Mouse (Mus musculus): ENCODE results near the gene Adcyap1r1. TPM values are rescaled to one million over a fixed set of nuclear protein-coding genes. Genes with fewer than 3 reads are reported as not detected.

The Adcyap1r1 gene
- polyA plus RNA-seq, 1 experiment from 2014 or later: not detected

DNA sequence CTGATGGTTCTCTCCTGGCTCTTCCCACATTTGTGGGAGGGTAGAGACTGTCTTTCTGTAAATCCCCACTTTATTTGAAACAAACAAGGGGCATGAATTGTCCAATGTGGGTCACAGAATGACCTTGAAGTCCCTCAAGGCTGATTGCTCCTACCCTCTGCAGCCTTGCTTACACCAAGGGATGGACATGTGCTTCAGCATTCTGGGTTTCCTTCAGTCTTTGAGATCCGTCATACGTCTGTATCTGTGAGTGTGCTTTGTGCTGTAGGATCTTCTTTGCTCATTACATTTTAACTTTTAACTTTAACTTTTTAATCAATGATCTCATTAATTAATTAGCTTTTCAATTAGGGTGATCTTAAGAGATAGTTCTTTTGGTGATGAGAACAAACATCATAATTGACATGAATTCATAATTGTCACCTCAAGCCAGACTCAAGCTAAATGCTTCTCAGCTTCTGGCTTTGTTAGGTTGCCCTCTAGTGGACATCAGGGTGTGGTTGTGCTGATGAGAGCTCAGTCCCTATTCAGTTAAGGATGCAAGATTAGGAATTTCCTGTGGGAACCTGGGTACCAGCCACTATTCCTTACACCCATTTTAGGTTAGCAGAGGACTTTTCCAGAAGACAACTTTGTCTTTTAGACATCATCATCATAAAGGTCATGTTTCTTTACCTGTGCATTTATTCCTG lies 53.2 kb downstream of the Adcyap1r1 start:
- Histone ChIP-seq H3K4me3 (ENCODE audit: inconsistent target) (no peak overlapping the region), H3K27ac (no peak overlapping the region), H3K36me3 (ENCODE audit: inconsistent target) (no peaks in the 10 kb centered on the region), H3K79me2 (ENCODE audit: inconsistent target) (no peaks in the 10 kb centered on the region)
- WGBS (ENCODE audit: missing documents): 96% methylated on average over 2 of the region's 2 CpGs

DNA sequence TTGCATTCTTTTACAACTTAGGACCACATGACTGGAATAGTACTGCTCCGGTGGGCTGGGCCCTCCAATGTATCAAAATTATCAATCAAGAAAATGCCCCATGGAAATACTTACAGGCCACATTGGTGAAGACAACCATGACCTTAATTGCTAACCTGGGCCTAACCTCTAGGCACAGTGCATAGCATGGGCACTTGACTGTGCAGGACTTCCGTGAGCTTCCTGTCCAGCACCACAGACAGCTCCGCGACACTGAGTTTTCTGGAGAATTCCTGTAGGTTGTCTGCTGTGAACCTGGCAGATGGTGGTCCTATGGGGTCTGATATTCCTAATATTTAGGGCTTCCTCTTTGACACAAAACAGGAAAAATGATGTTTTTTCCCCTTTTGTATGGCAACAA lies 54.7 kb downstream of the Adcyap1r1 start:
- Histone ChIP-seq H3K27ac (no peak overlapping the region), H3K79me2 (ENCODE audit: inconsistent target) (no peaks in the 10 kb centered on the region), H3K4me3 (ENCODE audit: inconsistent target) (no peak overlapping the region), H3K36me3 (ENCODE audit: inconsistent target) (no peaks in the 10 kb centered on the region)
- WGBS (ENCODE audit: missing documents): 80% methylated on average over 4 of the region's 4 CpGs

DNA sequence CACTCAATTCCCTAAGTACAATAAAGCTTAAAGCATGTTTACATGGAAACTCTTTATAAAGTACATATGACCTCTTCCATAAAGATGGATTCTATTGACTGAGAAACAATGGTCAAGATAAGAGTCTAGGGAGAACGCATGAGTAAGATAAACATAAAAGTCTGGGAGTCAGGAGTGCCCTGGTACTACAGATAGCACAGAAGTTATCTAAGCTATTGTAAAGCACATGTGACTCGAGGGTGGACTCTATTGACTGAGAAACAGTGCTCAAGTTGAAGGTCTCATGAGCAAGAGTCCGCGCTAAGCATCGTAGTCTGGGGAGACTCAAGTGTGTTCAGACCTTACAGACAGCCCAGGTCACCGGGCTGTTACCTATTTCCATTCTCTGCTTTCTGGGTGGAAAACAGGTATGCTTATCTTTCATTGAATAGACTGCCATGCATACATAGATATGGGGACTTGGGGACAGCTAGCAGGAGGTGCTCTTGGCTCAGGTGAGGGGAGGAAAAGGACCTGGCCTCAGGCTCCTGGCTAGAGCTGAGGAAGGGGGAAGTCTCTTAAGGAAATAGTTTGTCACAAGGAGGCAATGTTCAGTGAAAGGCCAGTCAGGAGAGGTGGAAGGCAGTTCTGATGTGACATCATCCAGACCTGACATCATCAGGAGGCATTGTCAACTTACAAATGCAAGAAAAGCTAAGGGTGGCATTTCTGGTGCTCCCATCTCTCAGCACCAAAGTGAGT lies 57.5 kb downstream of the Adcyap1r1 start:
- WGBS (ENCODE audit: missing documents): 93% methylated on average over 6 of the region's 6 CpGs
- no peaks in the 10 kb centered on the region for H3K79me2 ChIP-seq (ENCODE audit: inconsistent target)
- no peak overlapping the region for H3K27ac ChIP-seq
- no peaks in the 10 kb centered on the region for H3K36me3 ChIP-seq (ENCODE audit: inconsistent target)
- no peak overlapping the region for H3K4me3 ChIP-seq (ENCODE audit: inconsistent target)

DNA sequence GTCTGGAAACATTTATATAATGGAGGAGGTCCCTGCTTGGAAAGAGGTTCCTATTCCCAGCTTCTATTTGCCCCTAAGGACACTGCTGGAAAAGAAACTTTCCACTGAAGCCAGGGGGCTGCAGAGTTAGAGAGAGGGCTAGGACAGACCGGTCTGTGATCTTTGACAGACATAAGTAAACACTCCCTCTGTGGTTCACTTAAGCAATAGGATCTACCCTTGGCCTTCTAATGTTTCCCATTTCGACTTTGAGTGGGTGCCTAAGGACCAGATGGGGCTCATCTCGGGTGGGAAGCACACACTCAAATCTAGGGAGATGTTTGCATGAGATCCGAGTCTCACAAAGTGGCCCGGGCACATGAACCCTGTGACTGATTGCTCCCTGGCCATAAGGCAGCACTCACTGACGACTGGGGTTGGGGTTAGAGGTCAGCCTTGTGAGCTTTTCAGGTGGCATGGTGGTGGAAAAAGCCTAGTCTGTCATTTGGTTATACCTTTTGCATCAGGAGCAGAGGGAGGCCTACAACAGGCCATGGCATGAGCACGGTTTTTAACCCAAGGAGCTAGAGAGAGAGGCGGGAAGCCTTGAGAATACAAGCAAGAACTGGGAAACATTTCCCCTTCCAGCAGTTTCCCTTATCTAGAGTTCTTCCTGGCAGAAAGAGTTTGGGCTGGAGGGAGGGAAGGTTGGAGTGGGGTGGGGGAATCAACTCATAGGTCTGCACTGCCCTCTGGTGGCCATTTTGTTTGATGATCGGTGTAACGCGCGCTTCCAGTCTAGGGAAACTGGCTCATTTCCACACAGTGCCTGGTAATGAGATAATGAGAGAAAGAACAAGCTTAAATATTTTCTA lies 59.7 kb downstream of the Adcyap1r1 start:
- WGBS (ENCODE audit: missing documents): 49% methylated on average over 12 of the region's 12 CpGs
- H3K79me2 ChIP-seq (ENCODE audit: inconsistent target): no peaks in the 10 kb centered on the region
- H3K36me3 ChIP-seq (ENCODE audit: inconsistent target): no peaks in the 10 kb centered on the region
- no peak overlapping the region for H3K4me3 ChIP-seq (ENCODE audit: inconsistent target)
- no peak overlapping the region for H3K27ac ChIP-seq

DNA sequence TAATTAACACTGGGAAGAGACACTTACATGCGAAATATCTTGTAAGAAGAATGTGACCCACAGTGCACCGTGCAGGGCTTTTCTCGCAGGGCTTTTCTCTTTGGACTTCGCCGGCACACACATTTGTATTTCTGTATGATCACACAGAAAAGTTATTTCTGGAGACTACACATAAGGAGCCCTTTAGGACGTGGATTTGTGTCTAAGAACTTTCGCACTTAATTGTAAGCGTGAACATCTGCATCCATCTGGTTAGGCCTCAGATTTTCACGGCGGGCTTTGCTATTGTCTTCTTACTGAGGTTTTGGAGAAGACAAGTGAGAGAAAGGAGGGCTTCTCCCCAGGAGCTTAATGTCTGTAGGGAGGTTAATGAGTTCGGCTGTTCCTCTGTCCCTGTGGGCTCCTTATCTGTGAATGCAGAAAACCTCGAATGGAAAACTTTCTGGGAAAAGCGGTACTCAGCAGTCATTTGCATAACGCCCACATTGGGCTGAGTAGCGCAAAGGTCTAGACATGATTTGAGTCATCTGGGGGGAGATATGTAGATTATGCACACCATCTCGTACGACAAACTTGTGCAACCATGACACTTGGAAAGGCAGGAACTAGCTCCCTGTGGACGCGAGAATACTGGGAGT lies 60.4 kb downstream of the Adcyap1r1 start:
- WGBS (ENCODE audit: missing documents): 67% methylated on average over 19 of the region's 19 CpGs
- H3K4me3 ChIP-seq (ENCODE audit: inconsistent target): no peak overlapping the region
- H3K27ac ChIP-seq: no peak overlapping the region
- no peaks in the 10 kb centered on the region for H3K36me3 ChIP-seq (ENCODE audit: inconsistent target)
- H3K79me2 ChIP-seq (ENCODE audit: inconsistent target): no peaks in the 10 kb centered on the region

DNA sequence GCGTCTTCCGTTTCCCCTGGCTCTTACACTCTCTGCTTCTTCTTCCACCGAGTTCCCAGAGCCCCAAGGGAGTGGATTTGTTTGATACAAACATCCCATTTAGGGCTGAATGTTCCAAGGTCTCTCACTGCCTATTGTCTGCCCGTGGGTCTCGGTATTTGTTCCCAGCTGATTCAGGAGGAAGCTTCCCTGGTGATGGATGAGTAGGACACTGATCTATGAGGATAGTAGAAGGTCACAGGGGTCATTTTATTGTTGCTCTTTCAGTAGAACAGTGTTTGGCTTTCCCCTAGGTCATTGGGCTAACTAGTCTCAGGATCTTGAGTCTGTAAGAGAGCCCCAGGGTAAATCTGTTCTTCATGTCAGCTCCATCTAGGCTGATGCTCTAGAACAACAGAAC lies 61.7 kb downstream of the Adcyap1r1 start:
- no peaks in the 10 kb centered on the region for H3K36me3 ChIP-seq (ENCODE audit: inconsistent target)
- H3K79me2 ChIP-seq (ENCODE audit: inconsistent target): no peaks in the 10 kb centered on the region
- no peak overlapping the region for H3K27ac ChIP-seq
- no peak overlapping the region for H3K4me3 ChIP-seq (ENCODE audit: inconsistent target)
- WGBS (ENCODE audit: missing documents): 74% methylated on average over 5 of the region's 5 CpGs

DNA sequence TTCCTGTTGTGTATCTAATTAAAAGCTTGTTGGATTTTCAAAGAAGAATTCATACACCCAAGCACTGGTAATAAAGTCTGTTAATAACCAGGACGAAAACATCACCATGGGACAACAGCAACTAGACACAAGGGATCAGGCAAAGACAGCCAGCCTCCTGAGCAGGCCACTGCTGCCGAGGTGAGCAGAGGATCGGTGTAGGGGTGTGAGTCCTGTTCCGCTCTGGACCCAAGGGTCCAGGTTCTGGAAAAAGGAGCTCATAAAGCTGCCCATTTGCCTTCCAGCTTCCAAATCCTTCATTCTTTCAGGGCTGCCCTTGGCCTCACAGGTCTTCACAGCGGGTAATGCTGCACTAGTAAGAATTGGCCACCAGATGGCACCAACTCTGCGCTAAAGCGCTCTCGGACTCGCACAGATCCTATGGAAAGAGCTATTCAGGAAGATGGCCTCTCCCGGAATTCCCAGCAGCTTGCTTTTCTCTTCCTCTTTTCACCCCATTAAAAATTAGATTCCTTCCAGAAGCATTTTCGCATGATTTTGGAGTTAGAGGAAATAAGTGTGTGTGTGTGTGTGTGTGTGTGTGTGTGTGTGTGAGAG lies 67.9 kb downstream of the Adcyap1r1 start:
- H3K27ac ChIP-seq: no peak overlapping the region
- H3K79me2 ChIP-seq (ENCODE audit: inconsistent target): no peaks in the 10 kb centered on the region
- no peak overlapping the region for H3K4me3 ChIP-seq (ENCODE audit: inconsistent target)
- H3K36me3 ChIP-seq (ENCODE audit: inconsistent target): no peaks in the 10 kb centered on the region
- WGBS (ENCODE audit: missing documents): 26% methylated on average over 10 of the region's 11 CpGs

DNA sequence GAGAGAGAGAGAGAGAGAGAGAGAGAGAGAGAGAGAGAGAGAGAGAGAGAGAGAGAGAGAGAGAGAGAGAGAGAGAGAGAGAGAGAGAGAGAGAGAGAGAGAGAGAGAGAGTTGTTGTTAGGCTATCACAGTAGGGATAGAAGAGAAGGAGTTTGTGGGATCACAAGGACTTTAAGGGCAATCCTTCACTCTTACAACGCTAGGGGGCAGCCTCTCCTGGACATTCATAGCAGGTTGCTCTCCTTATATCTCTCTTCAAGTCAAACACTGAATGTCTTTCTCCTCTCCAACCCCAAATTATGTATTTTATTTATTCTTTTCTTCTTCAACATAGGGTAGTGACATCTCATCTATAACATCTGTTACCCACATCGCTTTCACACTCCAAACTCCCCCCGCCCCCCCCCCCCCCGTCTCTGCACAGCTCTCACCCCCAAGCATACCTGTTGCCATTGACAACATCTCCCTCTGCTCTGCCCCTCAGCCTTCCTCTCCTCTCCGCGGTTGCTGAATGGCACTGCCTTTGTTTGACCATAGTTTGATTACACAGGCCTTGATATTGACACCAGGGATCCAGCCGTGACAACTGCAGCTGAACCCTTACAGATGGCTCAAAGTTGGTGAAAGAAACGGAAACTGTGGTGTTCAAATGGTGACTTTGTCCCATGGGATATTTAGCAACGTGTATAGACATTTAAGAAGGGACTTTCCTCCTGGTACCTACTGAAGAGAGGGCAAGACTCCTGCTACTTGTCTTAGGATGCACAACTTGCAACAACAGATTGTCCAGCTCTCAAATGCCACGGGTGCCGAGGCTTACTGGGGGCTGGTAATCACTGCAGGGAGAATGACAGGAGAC lies 68.7 kb downstream of the Adcyap1r1 start:
- Histone ChIP-seq H3K27ac (no peak overlapping the region), H3K79me2 (ENCODE audit: inconsistent target) (no peaks in the 10 kb centered on the region), H3K36me3 (ENCODE audit: inconsistent target) (no peaks in the 10 kb centered on the region), H3K4me3 (ENCODE audit: inconsistent target) (no peak overlapping the region)
- WGBS (ENCODE audit: missing documents): 64% methylated on average over 8 of the region's 11 CpGs

DNA sequence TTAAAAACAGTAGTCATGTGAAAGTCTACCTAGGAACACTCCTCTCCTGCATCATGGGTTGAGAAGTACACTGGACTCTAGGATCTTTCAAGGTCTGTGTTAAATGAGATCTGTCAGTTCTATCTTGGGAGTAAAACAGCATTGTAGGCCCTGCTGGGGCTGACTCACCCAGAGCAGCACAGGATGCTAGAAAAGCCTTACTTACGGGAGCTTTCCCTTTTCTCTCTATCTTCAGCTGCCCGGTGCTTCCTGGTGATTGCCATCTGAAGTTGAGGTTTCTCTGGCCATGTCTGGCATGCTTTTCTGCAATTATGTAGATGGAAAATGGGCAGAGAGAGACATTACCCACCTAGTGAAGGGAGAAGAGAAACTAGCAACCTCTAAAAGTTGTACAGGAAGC lies 84.7 kb downstream of the Adcyap1r1 start:
- H3K36me3 ChIP-seq (ENCODE audit: inconsistent target): no peaks in the 10 kb centered on the region
- no peaks in the 10 kb centered on the region for H3K79me2 ChIP-seq (ENCODE audit: inconsistent target)
- 6% methylated on average over 2 of the region's 2 CpGs for WGBS (ENCODE audit: missing documents)
- peak overlapping the region; percentile 84 for H3K27ac ChIP-seq
- H3K4me3 ChIP-seq (ENCODE audit: inconsistent target): no peak overlapping the region; the same call in 1 of the 2 replicates

DNA sequence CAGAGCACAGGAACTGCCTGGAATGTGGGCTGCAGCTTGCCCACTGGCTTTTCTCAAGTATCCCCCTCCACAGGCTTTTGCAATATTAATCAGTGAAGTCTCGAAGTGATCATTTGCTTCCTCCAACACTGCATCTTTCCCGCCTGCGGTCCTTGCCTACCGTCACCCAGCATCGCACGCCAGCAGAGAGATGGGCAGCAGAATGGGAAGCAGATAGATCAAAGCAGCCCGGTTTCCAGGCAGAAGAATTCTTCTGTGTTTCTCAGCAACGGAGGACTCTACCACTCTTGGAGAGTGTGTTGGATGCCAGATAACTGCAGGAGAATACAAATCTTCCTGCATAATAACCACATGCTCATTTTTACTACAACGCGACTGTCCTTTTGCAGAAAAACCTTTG lies 87.4 kb downstream of the Adcyap1r1 start:
- Histone ChIP-seq H3K36me3 (ENCODE audit: inconsistent target) (no peaks in the 10 kb centered on the region), H3K4me3 (ENCODE audit: inconsistent target) (no peak overlapping the region), H3K27ac (peak overlapping the region; percentile 84), H3K79me2 (ENCODE audit: inconsistent target) (no peaks in the 10 kb centered on the region)
- WGBS (ENCODE audit: missing documents): 90% methylated on average over 10 of the region's 10 CpGs

DNA sequence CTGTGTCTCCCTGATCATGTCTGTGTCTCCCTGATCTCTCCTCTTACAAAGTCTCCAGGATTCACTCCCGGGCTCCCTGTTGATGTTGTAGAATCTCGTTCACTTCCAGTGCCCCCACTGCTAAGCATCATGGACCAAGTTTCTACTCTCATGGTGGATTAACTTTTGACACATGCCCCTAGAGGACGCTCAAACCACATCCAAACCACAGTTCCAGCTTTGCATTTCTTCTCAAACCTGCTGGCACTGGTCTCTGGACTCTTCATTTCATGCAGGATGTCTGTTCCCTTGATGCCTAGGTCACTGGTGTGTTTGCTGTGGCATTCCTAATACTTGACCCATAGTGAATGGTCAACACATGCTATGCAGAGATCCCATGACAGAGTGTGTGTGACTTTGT lies 90.6 kb downstream of the Adcyap1r1 start:
- H3K4me3 ChIP-seq (ENCODE audit: inconsistent target): no peak overlapping the region
- H3K79me2 ChIP-seq (ENCODE audit: inconsistent target): no peaks in the 10 kb centered on the region
- WGBS (ENCODE audit: missing documents): 58% methylated on average over 3 of the region's 3 CpGs
- H3K27ac ChIP-seq: no peak overlapping the region
- H3K36me3 ChIP-seq (ENCODE audit: inconsistent target): no peaks in the 10 kb centered on the region

DNA sequence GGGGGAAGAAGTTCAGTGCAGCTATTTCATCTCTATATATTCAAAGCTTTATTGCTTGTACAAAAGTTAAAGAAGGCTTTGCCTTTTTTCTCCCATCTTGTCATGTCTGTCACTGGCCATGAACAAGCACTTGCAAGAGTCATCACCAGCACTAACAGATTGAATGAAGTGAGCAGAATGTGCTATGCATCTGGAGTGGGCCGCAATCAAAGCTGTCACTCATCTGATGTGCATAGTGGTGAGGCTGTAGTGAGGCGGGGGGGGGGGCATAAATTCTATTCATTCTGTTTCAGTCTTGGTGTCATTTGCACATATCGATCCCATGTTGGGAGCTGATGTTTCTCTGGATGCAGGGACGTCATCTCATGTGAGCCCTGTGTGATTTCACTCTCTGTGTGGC lies 91.6 kb downstream of the Adcyap1r1 start:
- H3K36me3 ChIP-seq (ENCODE audit: inconsistent target): no peaks in the 10 kb centered on the region
- no peaks in the 10 kb centered on the region for H3K79me2 ChIP-seq (ENCODE audit: inconsistent target)
- H3K27ac ChIP-seq: no peak overlapping the region
- WGBS (ENCODE audit: missing documents): 100% methylated on average over 1 of the region's 4 CpGs
- H3K4me3 ChIP-seq (ENCODE audit: inconsistent target): no peak overlapping the region

DNA sequence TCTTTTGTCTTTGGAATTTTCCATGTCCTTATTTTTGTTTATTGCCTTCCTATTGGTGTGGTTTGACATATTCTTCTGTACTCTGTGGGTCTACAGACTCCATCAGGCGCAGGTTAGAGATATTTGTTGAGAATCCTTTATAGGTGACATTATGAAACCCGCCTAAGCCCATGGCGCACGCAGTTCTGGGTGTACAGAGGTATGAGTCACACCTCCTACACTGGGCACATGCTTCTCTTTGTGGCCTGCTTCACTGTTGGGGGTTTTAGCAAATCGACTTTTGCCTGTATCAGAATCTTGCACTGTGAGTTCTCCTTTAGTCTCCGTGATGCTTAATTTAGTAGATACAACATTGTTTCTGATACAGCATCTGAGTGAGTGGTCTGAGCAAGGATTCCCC lies 97.4 kb downstream of the Adcyap1r1 start:
- WGBS (ENCODE audit: missing documents): 84% methylated on average over 6 of the region's 6 CpGs
- Histone ChIP-seq H3K4me3 (ENCODE audit: inconsistent target) (no peak overlapping the region), H3K79me2 (ENCODE audit: inconsistent target) (no peaks in the 10 kb centered on the region), H3K27ac (no peak overlapping the region), H3K36me3 (ENCODE audit: inconsistent target) (no peaks in the 10 kb centered on the region)
